Mouse (Mus musculus) C2C12 (cell line): Measurements from ENCODE around the gene Uts2b.

Source experiments
- CEBPB ChIP-seq: IDR thresholded peaks from one replicate; pipeline ENCODE4 v1.6.1; 2011; ENCODE audit warnings: low read depth, mild to moderate bottlenecking, control low read depth, moderate library complexity
- CTCF ChIP-seq: IDR thresholded peaks from one replicate; pipeline ENCODE4 v1.5.1; 2011; ENCODE audit not compliant: control insufficient read depth, insufficient read depth, insufficient read length
- FOSL1 ChIP-seq: IDR thresholded peaks from one replicate; pipeline ENCODE4 v1.8.0; 2011; ENCODE audit warnings: mild to moderate bottlenecking, low read length; ENCODE audit not compliant: poor library complexity, insufficient read depth, severe bottlenecking
- MAX ChIP-seq: IDR thresholded peaks from one replicate; pipeline ENCODE4 v1.6.1; 2011; ENCODE audit warnings: mild to moderate bottlenecking, control low read depth
- MYOD1 ChIP-seq: IDR thresholded peaks from one replicate; pipeline ENCODE4 v1.6.1; 2011; ENCODE audit warnings: low read depth; ENCODE audit not compliant: control insufficient read depth, insufficient read length
- MYOG ChIP-seq: IDR thresholded peaks from one replicate; pipeline ENCODE4 v1.6.1; 2011; ENCODE audit not compliant: control insufficient read depth, insufficient read length; ENCODE audit errors: extremely low read depth
- USF1 ChIP-seq: IDR thresholded peaks from one replicate; pipeline ENCODE4 v1.6.1; 2011; ENCODE audit warnings: low read depth, mild to moderate bottlenecking, control low read depth, moderate library complexity

GRCm38 (mm10) chr16:27404107-27404506 is 34.1 kb upstream of the Uts2b start:
- TF ChIP-seq CTCF: no peak
- no peak for TF ChIP-seq MYOD1
- TF ChIP-seq MYOG: no peak
- TF ChIP-seq MAX: no peak
- TF ChIP-seq CEBPB: no peak
- TF ChIP-seq USF1: no peak
- TF ChIP-seq FOSL1: no peak
